Mouse (Mus musculus): ENCODE data around the gene Pbrm1. TPM values are rescaled to one million over a fixed set of nuclear protein-coding genes. Genes with fewer than 3 reads are reported as not detected.

Gene Pbrm1
- polyA plus RNA-seq, 1 experiment, result 6.8 TPM

GRCm38 (mm10) chr14:31112187-31112586, 93.2 kb downstream of the Pbrm1 start:
- Histone ChIP-seq H3K27ac (ENCODE audit: insufficient read depth, low read depth, low read length) (no peak overlapping the region), H3K4me1 (ENCODE audit: control insufficient read depth, insufficient read depth, insufficient read length, low read length) (no peaks in the 10 kb centered on the region; the same call in 1 of the 2 replicates), H3K4me3 (ENCODE audit: low read depth, low read length) (no peak overlapping the region), H3K27me3 (ENCODE audit: control insufficient read depth, insufficient read depth, low read length) (no peaks in the 10 kb centered on the region), H3K36me3 (ENCODE audit: control insufficient read depth, insufficient read depth, low read length) (peaks cover 49% of the 10 kb centered on the region)
- whole genome bisulfite sequencing, result 79% methylated on average over 5 of the region's 5 CpGs
- TF ChIP-seq POLR2A (IDR thresholded peaks at IDR 0.05; ENCODE audit: low read depth, low read length) (no peak), CTCF (IDR thresholded peaks at IDR 0.05; ENCODE audit: extremely low read depth, insufficient read length, insufficient replicate concordance, low read depth, low read length) (no peak)

GRCm38 (mm10) chr14:31114011-31114410, 95.1 kb downstream of the Pbrm1 start:
- TF ChIP-seq CTCF (IDR thresholded peaks at IDR 0.05; ENCODE audit: extremely low read depth, insufficient read length, insufficient replicate concordance, low read depth, low read length), result no peak
- TF ChIP-seq POLR2A (IDR thresholded peaks at IDR 0.05; ENCODE audit: low read depth, low read length), result no peak
- 78% methylated on average over 3 of the region's 3 CpGs for WGBS
- Histone ChIP-seq H3K27me3 (ENCODE audit: control insufficient read depth, insufficient read depth, low read length) (no peaks in the 10 kb centered on the region), H3K4me3 (ENCODE audit: low read depth, low read length) (no peak overlapping the region), H3K36me3 (ENCODE audit: control insufficient read depth, insufficient read depth, low read length) (peaks cover 50% of the 10 kb centered on the region), H3K4me1 (ENCODE audit: control insufficient read depth, insufficient read depth, insufficient read length, low read length) (no peaks in the 10 kb centered on the region; the same call in 1 of the 2 replicates), H3K27ac (ENCODE audit: insufficient read depth, low read depth, low read length) (no peak overlapping the region)

- H3K36me3 ChIP-seq (ENCODE audit: control insufficient read depth, insufficient read depth, low read length), result peaks cover 46% of the 10 kb centered on the region
- no peak overlapping the region for H3K4me3 ChIP-seq (ENCODE audit: low read depth, low read length)
- no peaks in the 10 kb centered on the region; the same call in 1 of the 2 replicates for H3K4me1 ChIP-seq (ENCODE audit: control insufficient read depth, insufficient read depth, insufficient read length, low read length)
- H3K27ac ChIP-seq (ENCODE audit: insufficient read depth, low read depth, low read length), result no peak overlapping the region
- 33% methylated on average over 2 of the region's 2 CpGs for WGBS
- TF ChIP-seq CTCF (IDR thresholded peaks at IDR 0.05; ENCODE audit: extremely low read depth, insufficient read length, insufficient replicate concordance, low read depth, low read length), result no peak
- no peak for TF ChIP-seq POLR2A (IDR thresholded peaks at IDR 0.05; ENCODE audit: low read depth, low read length)
- H3K27me3 ChIP-seq (ENCODE audit: control insufficient read depth, insufficient read depth, low read length), result no peaks in the 10 kb centered on the region
Observed at GRCm38 (mm10) chr14:31115522-31115921, 96.6 kb downstream of the Pbrm1 start.

- TF ChIP-seq CTCF (IDR thresholded peaks at IDR 0.05; ENCODE audit: extremely low read depth, insufficient read length, insufficient replicate concordance, low read depth, low read length) (no peak), POLR2A (IDR thresholded peaks at IDR 0.05; ENCODE audit: low read depth, low read length) (no peak)
- Histone ChIP-seq H3K4me3 (ENCODE audit: low read depth, low read length) (no peak overlapping the region), H3K36me3 (ENCODE audit: control insufficient read depth, insufficient read depth, low read length) (peaks cover 15% of the 10 kb centered on the region), H3K27ac (ENCODE audit: insufficient read depth, low read depth, low read length) (no peak overlapping the region), H3K4me1 (ENCODE audit: control insufficient read depth, insufficient read depth, insufficient read length, low read length) (peaks cover 4% of the 10 kb centered on the region; the same call in 1 of the 2 replicates), H3K27me3 (ENCODE audit: control insufficient read depth, insufficient read depth, low read length) (no peaks in the 10 kb centered on the region)
- WGBS, result 56% methylated on average over 9 of the region's 9 CpGs
Observed at GRCm38 (mm10) chr14:31125106-31126075, 106.5 kb downstream of the Pbrm1 start.

GRCm38 (mm10) chr14:31126826-31127225, 107.9 kb downstream of the Pbrm1 start:
- Histone ChIP-seq H3K4me3 (ENCODE audit: low read depth, low read length) (no peak overlapping the region), H3K36me3 (ENCODE audit: control insufficient read depth, insufficient read depth, low read length) (peaks cover 8% of the 10 kb centered on the region), H3K4me1 (ENCODE audit: control insufficient read depth, insufficient read depth, insufficient read length, low read length) (peaks cover 11% of the 10 kb centered on the region), H3K27ac (ENCODE audit: insufficient read depth, low read depth, low read length) (no peak overlapping the region), H3K27me3 (ENCODE audit: control insufficient read depth, insufficient read depth, low read length) (peaks cover 1% of the 10 kb centered on the region)
- TF ChIP-seq CTCF (IDR thresholded peaks at IDR 0.05; ENCODE audit: extremely low read depth, insufficient read length, insufficient replicate concordance, low read depth, low read length) (no peak), POLR2A (IDR thresholded peaks at IDR 0.05; ENCODE audit: low read depth, low read length) (no peak)
- WGBS, result 94% methylated on average over 8 of the region's 8 CpGs

GRCm38 (mm10) chr14:31128101-31128825, 109.3 kb downstream of the Pbrm1 start:
- peaks cover 2% of the 10 kb centered on the region for H3K36me3 ChIP-seq (ENCODE audit: control insufficient read depth, insufficient read depth, low read length)
- peak overlapping the region; percentile 74 for H3K27ac ChIP-seq (ENCODE audit: insufficient read depth, low read depth, low read length)
- no peak for TF ChIP-seq CTCF (IDR thresholded peaks at IDR 0.05; ENCODE audit: extremely low read depth, insufficient read length, insufficient replicate concordance, low read depth, low read length)
- no peak for TF ChIP-seq POLR2A (IDR thresholded peaks at IDR 0.05; ENCODE audit: low read depth, low read length)
- 1% methylated on average over 23 of the region's 23 CpGs for WGBS
- peaks cover 3% of the 10 kb centered on the region for H3K27me3 ChIP-seq (ENCODE audit: control insufficient read depth, insufficient read depth, low read length)
- H3K4me1 ChIP-seq (ENCODE audit: control insufficient read depth, insufficient read depth, insufficient read length, low read length), result peaks cover 11% of the 10 kb centered on the region
- H3K4me3 ChIP-seq (ENCODE audit: low read depth, low read length), result peak overlapping the region; percentile 68

Measured in small intestine, adult 2 months (tissue).